Mouse (Mus musculus) forebrain, embryonic 13.5 days (tissue): ENCODE data around the gene Grm4. TPM values are rescaled to one million over a fixed set of nuclear protein-coding genes. Genes with fewer than 3 reads are reported as not detected.

ENCODE experiments used
- ATAC-seq: fragments of 200-750 bp; cut with Nextera tagmentation; 2 replicates; pipeline ENCODE4 v1.8.0; 2017
- H3K27ac ChIP-seq: fragments of 300-500 bp; sonication (generic); 2 replicates; pipeline ENCODE4 v1.5.1; 2015; ENCODE audit warnings: inconsistent platforms, mild to moderate bottlenecking, moderate library complexity
- H3K27me3 ChIP-seq: fragments of 300-500 bp; sonication (generic); 2 replicates; pipeline ENCODE4 v1.6.1; 2015; ENCODE audit warnings: mild to moderate bottlenecking, inconsistent platforms
- H3K36me3 ChIP-seq: fragments of 300-500 bp; sonication (generic); 2 replicates; pipeline ENCODE4 v1.6.1; 2015; ENCODE audit warnings: mild to moderate bottlenecking, inconsistent platforms; ENCODE audit not compliant: poor library complexity, severe bottlenecking
- H3K4me1 ChIP-seq: fragments of 300-500 bp; sonication (generic); 2 replicates; pipeline ENCODE4 v1.6.1; 2015; ENCODE audit warnings: inconsistent platforms
- H3K4me2 ChIP-seq: fragments of 300-500 bp; sonication (generic); 2 replicates; pipeline ENCODE4 v1.6.1; 2015; ENCODE audit warnings: inconsistent platforms, mild to moderate bottlenecking, moderate library complexity
- H3K4me3 ChIP-seq: fragments of 300-500 bp; sonication (generic); 2 replicates; pipeline ENCODE4 v1.5.1; 2015; ENCODE audit warnings: mild to moderate bottlenecking, inconsistent platforms
- H3K9ac ChIP-seq: fragments of 300-500 bp; sonication (generic); 2 replicates; pipeline ENCODE4 v1.6.1; 2015; ENCODE audit warnings: mild to moderate bottlenecking, inconsistent platforms
- H3K9me3 ChIP-seq: fragments of 300-500 bp; sonication (generic); replicated peaks from 2 replicates; pipeline ENCODE4 v1.6.1; 2016; ENCODE audit warnings: inconsistent platforms
- WGBS: fragments of 180-500 bp; shearing (Covaris S2); methylation state at CpG from one replicate; pipeline ENCODE4 v1.1.7; 2015; 5-methylcytosine and 5-hydroxymethylcytosine counted together
- polyA plus RNA-seq: library from polyadenylated mRNA; unstranded; fragments of >200 nt; fragmentation: Nextera tagmentation; extraction: Ambion mirVana; gene quantifications from 2 replicates; pipeline ENCODE4 v1.2.1, GENCODE M21; 2015

The Grm4 gene
- polyA plus RNA-seq, 1 experiment from 2014 or later: 2.4 TPM

DNA sequence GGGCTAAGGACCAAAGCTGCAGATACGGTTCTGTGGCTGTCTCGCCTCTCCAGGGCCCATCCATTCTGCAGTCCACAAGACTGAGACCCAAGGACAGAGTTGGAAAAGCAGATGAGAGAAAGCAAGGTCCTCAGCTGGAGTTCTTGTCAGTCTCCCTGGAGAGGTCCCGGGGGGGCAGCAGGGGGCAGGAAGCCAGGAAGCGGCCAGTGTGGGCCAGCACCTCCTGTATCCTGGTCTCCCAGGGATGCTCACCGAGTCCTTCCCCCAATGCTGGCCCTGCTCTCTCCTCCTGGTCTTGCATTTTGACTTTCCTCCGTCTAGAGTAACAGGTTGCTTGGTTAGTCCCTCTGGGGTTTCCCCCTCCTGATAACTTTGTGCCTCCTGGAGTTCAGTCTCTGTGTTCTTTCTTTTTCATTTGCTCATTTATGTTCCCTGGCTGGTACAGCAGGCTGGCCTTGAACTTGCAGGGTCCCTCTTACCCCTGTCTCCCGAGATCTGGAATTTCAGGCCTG, 25.4 kb upstream of the Grm4 start:
- Histone ChIP-seq H3K4me2 (no peak overlapping the region), H3K36me3 (no peaks in the 10 kb centered on the region), H3K27me3 (no peaks in the 10 kb centered on the region), H3K4me1 (peaks cover 14% of the 10 kb centered on the region), H3K9ac (no peak overlapping the region), H3K27ac (no peak overlapping the region), H3K4me3 (no peak overlapping the region), H3K9me3 (no peaks in the 10 kb centered on the region)
- WGBS: 68% methylated on average over 7 of the region's 7 CpGs
- no peak for ATAC-seq

DNA sequence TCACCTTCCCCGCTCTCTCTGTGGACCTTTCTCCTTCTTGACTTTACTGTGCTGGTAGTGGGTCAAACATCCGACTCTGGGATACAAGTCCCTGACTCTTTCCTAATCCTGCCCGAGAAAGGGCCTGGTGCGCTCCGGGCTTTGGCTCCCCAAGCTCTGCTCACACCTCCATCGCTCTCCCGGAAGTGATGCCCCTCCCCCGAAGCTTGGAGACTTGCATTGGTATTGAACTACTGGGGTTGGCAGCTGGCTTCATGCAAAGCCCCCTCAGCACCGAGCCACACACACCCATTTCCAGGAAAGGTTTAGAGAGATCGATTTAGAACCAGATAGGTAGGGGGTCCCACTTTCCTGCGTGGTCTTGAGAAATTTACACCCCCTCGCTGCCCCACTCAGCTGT, 24.8 kb upstream of the Grm4 start:
- peaks cover 14% of the 10 kb centered on the region for H3K4me1 ChIP-seq
- H3K9me3 ChIP-seq: no peaks in the 10 kb centered on the region
- ATAC-seq: no peak
- no peak overlapping the region for H3K4me2 ChIP-seq
- no peak overlapping the region for H3K4me3 ChIP-seq
- 52% methylated on average over 12 of the region's 12 CpGs for WGBS
- no peaks in the 10 kb centered on the region for H3K36me3 ChIP-seq
- no peak overlapping the region for H3K27ac ChIP-seq
- no peaks in the 10 kb centered on the region for H3K27me3 ChIP-seq
- H3K9ac ChIP-seq: no peak overlapping the region

DNA sequence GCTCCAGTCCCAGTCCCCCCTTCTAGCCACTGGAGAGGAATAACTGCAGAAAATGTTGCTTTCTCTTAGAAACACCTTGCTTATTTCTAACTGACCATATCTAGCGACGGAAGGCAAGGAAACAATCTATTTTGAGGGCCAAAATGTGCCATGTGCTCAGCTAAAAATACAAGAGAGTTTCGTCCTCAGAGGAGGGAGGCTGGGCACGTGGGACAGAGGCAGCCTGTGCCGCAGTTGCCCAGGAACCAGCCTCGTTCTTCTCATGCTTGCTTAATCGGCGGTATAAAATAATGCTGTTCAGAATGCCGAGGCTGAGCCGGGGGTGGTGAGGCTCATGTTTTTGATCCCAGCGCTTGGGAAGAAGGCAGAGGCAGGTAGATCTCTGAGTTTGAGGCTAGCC, 23.3 kb upstream of the Grm4 start:
- 83% methylated on average over 11 of the region's 11 CpGs for WGBS

DNA sequence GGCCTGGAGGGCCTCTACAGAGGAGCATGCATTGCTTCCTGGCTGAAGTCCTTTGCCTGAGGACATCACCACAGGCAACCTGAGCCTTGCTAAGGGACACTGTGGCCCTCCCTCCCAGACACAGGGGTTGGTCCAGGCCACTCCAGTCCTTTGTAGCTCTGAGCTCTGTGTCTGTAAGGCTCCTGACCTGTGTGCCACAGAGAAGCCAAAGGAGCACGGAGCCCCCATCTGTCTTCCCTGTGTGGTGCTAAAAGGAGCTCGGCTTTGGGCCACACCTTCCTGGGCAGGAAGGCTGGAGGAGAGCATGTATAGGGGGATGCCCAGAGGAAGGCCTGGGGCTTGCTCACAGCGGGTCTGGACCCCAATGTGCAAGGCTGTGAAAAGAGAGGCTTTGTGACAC, 20.8 kb upstream of the Grm4 start:
- Histone ChIP-seq H3K4me2 (no peak overlapping the region), H3K27me3 (no peaks in the 10 kb centered on the region), H3K4me3 (no peak overlapping the region), H3K4me1 (no peaks in the 10 kb centered on the region), H3K9me3 (no peaks in the 10 kb centered on the region), H3K27ac (no peak overlapping the region), H3K36me3 (no peaks in the 10 kb centered on the region), H3K9ac (no peak overlapping the region)
- 82% methylated on average over 3 of the region's 3 CpGs for WGBS
- ATAC-seq: no peak

More for the DNA sequence above, 23.3 kb upstream of the Grm4 start:
- Histone ChIP-seq H3K9me3 (no peaks in the 10 kb centered on the region), H3K4me2 (no peak overlapping the region), H3K36me3 (no peaks in the 10 kb centered on the region), H3K27ac (no peak overlapping the region), H3K27me3 (no peaks in the 10 kb centered on the region), H3K9ac (no peak overlapping the region), H3K4me3 (no peak overlapping the region), H3K4me1 (peaks cover 12% of the 10 kb centered on the region)
- ATAC-seq: no peak

GRCm38 (mm10) chr17:27541261-27541660, 20.1 kb upstream of the Grm4 start:
- WGBS: 87% methylated on average over 2 of the region's 2 CpGs
- H3K27me3 ChIP-seq: no peaks in the 10 kb centered on the region
- H3K4me1 ChIP-seq: no peaks in the 10 kb centered on the region
- no peak for ATAC-seq
- no peak overlapping the region for H3K4me3 ChIP-seq
- no peaks in the 10 kb centered on the region for H3K9me3 ChIP-seq
- H3K27ac ChIP-seq: no peak overlapping the region
- no peaks in the 10 kb centered on the region for H3K36me3 ChIP-seq
- H3K9ac ChIP-seq: no peak overlapping the region
- no peak overlapping the region for H3K4me2 ChIP-seq

GRCm38 (mm10) chr17:27534718-27535117, 13.5 kb upstream of the Grm4 start:
- Histone ChIP-seq H3K27me3 (no peaks in the 10 kb centered on the region), H3K9ac (no peak overlapping the region), H3K27ac (no peak overlapping the region), H3K36me3 (no peaks in the 10 kb centered on the region), H3K4me1 (peaks cover 4% of the 10 kb centered on the region), H3K9me3 (no peaks in the 10 kb centered on the region; the same call in 1 of the 2 replicates), H3K4me2 (peak overlapping the region; percentile 19), H3K4me3 (no peak overlapping the region)
- peak; percentile 81 for ATAC-seq
- WGBS: 4% methylated on average over 10 of the region's 10 CpGs

- H3K36me3 ChIP-seq: no peaks in the 10 kb centered on the region
- no peak overlapping the region for H3K4me3 ChIP-seq
- no peak overlapping the region for H3K27ac ChIP-seq
- H3K9ac ChIP-seq: no peak overlapping the region
- H3K27me3 ChIP-seq: no peaks in the 10 kb centered on the region
- H3K9me3 ChIP-seq: no peaks in the 10 kb centered on the region; the same call in 1 of the 2 replicates
- 88% methylated on average over 3 of the region's 3 CpGs for WGBS
- no peak overlapping the region for H3K4me2 ChIP-seq
- peaks cover 4% of the 10 kb centered on the region for H3K4me1 ChIP-seq
- no peak for ATAC-seq
Measured at GRCm38 (mm10) chr17:27533354-27533753, 12.2 kb upstream of the Grm4 start.

DNA sequence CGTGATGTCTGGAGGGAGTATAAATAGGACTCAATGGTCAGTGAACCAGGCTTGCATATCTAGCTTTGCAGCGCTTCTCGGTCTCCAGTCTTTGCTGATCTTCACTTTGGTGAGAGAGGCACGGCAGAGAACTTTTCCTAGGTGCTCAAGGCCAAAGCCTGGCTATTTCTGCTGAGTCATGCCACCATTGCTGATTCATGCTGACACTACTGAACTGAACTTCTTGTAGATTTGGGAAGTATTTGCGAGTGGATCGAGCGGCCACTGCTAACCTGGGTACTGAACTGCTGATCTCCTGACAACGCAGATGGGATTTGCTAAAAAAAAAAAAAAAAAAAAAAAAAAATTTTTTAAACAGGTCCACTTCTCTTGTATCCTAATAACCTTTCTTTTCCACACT, 10.9 kb upstream of the Grm4 start:
- WGBS: 93% methylated on average over 8 of the region's 8 CpGs
- H3K4me2 ChIP-seq: no peak overlapping the region
- H3K4me3 ChIP-seq: no peak overlapping the region
- no peaks in the 10 kb centered on the region for H3K36me3 ChIP-seq
- H3K9me3 ChIP-seq: no peaks in the 10 kb centered on the region; the same call in 1 of the 2 replicates
- H3K4me1 ChIP-seq: peaks cover 4% of the 10 kb centered on the region
- no peak for ATAC-seq
- H3K27me3 ChIP-seq: no peaks in the 10 kb centered on the region
- no peak overlapping the region for H3K9ac ChIP-seq
- H3K27ac ChIP-seq: no peak overlapping the region

DNA sequence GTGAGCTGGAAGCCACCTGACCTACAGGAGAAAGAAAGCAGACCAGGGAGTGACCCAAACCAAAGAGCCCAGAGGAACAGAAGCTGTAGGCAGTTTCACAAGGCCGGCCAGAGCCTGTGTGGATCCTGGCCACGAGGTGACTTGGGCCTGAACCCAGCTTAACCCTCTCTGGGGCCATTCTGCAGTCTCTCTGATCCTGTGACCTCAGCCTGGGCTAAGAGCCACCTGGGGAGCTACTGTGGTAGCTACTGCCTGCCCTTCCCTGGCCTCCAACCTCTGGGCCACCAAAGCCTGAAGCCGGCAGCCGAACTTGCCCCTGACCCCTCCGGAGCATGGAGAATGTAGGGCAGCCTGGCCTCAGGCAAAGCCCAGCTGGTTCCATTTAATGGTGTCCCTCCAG, 7.6 kb upstream of the Grm4 start:
- no peak overlapping the region for H3K27ac ChIP-seq
- 87% methylated on average over 5 of the region's 5 CpGs for WGBS
- no peak for ATAC-seq
- no peaks in the 10 kb centered on the region; the same call in 1 of the 2 replicates for H3K9me3 ChIP-seq
- 0 out of 2 replicates have a peak, but pooled peaks cover under 1% of the 10 kb centered on the region for H3K27me3 ChIP-seq
- H3K9ac ChIP-seq: no peak overlapping the region
- H3K4me2 ChIP-seq: no peak overlapping the region
- no peaks in the 10 kb centered on the region for H3K4me1 ChIP-seq
- no peak overlapping the region for H3K4me3 ChIP-seq
- H3K36me3 ChIP-seq: no peaks in the 10 kb centered on the region

- Histone ChIP-seq H3K27ac (no peak overlapping the region), H3K9ac (no peak overlapping the region), H3K4me2 (no peak overlapping the region), H3K27me3 (peaks cover 2% of the 10 kb centered on the region; the same call in 1 of the 2 replicates), H3K36me3 (no peaks in the 10 kb centered on the region), H3K4me3 (no peak overlapping the region), H3K4me1 (no peaks in the 10 kb centered on the region), H3K9me3 (no peaks in the 10 kb centered on the region; the same call in 1 of the 2 replicates)
- 53% methylated on average over 8 of the region's 8 CpGs for WGBS
- ATAC-seq: no peak
Measured at GRCm38 (mm10) chr17:27528030-27528429, 6.8 kb upstream of the Grm4 start.

- ATAC-seq: no peak
- Histone ChIP-seq H3K9me3 (no peaks in the 10 kb centered on the region), H3K4me1 (no peaks in the 10 kb centered on the region), H3K4me2 (no peak overlapping the region), H3K36me3 (no peaks in the 10 kb centered on the region), H3K9ac (no peak overlapping the region), H3K27me3 (peaks cover 6% of the 10 kb centered on the region), H3K27ac (no peak overlapping the region), H3K4me3 (no peak overlapping the region)
- 77% methylated on average over 6 of the region's 6 CpGs for WGBS
Measured at GRCm38 (mm10) chr17:27527188-27527587, 6.0 kb upstream of the Grm4 start.

DNA sequence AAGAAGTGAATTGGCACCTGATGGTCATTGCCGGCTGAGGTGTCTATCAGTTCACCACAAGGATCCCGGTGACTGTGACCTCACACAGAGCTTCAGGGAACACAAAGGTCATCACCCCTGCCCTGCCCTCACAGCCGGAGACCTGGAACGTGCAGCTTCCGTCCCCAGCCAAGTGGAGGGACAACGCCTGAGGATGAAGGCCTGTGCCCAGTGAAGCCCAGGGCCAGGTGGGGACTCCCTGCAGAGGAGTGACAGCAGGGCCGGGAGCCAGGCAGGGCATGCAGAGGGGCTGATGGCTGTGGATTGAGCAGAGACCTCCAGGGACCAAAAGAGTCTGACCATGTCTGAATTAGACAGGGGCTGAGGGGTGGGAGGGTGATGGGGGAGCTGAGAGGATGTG, 1.9 kb upstream of the Grm4 start:
- Histone ChIP-seq H3K36me3 (no peaks in the 10 kb centered on the region), H3K4me2 (no peak overlapping the region), H3K9me3 (no peaks in the 10 kb centered on the region), H3K27ac (no peak overlapping the region), H3K4me3 (no peak overlapping the region), H3K9ac (no peak overlapping the region), H3K4me1 (peaks cover 18% of the 10 kb centered on the region), H3K27me3 (peaks cover 43% of the 10 kb centered on the region)
- no peak for ATAC-seq
- 62% methylated on average over 7 of the region's 7 CpGs for WGBS

DNA sequence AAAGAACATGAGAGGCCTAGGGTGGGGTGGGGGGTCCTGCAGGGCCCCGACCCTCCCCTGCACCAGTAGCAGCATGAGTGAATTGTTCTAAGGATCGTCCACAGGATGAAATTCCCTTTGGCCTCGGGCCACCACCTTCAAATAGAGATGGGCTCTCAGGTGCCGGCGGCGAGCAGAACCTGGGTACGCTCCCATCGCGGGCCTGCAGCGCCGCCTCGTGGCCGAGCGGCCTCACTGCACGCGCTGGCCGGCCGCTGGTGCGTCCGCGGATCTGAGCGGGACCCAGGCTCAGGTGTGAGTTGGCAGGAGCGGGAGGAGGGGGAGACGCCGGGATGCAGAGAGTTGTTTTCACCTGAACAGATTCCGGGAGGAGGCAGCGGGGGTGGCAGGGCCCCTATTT, 646 bp downstream of the Grm4 start:
- Histone ChIP-seq H3K4me2 (peak overlapping the region; percentile 42; the same call in 1 of the 2 replicates), H3K27ac (no peak overlapping the region), H3K36me3 (no peaks in the 10 kb centered on the region), H3K4me3 (no peak overlapping the region), H3K4me1 (peaks cover 27% of the 10 kb centered on the region), H3K9me3 (no peaks in the 10 kb centered on the region), H3K9ac (no peak overlapping the region), H3K27me3 (peaks cover 66% of the 10 kb centered on the region)
- under 1% methylated on average over 26 of the region's 27 CpGs for WGBS
- 0 out of 2 replicates have a peak, but pooled peaks have one; percentile 45 for ATAC-seq
